Mouse (Mus musculus): Measurements from ENCODE around the gene Tmem191c.
"Not testable (repeated sequence)": the region's sequence is repeated elsewhere in the genome, so short reads cannot be mapped to it uniquely, and the experiment has no call there.

Gene Tmem191c

DNA sequence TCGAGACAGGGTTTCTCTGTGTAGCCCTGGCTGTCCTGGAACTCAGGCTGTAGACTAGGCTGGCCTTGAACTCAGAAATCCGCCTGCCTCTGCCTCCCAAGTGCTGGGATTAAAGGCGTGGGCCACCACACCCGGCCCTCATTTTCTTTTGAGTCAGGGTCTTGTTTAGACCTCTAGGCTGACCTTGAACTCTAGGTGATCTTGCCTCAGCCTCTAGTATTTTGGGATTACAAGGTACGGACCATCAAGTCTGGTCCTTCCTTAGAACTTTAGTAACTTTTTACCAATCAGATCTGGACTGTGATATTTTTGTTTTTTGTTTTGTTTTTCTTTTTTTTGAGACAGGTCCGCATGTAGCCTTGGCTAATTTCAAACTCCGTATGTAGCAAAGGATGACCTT is at the start of gene Tmem191c:
Gene Tmem191c, plus strand, starts transcription at position 357 of the 400 bp plus-strand sequence.
- no peak for DNase-seq

DNA sequence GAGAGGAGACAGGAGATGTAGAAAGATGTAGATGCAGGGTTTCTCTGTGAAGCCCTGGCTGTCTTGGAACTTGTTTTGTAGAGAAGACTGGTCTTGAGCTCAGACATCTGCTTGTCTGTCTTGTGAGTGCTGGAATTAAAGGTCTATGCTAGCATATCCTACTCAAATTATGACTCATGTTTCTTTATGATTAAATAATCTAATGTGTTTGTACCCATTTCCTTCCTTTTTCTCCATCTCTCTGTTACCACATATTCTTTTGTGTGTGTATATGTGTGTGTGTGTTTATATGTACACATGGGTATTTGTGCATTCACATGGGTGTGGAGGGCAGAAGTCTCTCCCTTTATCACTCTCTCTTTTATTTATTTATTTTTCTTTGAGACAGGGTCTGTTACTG is 49.4 kb upstream of the Tmem191c start:
- DNase-seq = no peak

DNA sequence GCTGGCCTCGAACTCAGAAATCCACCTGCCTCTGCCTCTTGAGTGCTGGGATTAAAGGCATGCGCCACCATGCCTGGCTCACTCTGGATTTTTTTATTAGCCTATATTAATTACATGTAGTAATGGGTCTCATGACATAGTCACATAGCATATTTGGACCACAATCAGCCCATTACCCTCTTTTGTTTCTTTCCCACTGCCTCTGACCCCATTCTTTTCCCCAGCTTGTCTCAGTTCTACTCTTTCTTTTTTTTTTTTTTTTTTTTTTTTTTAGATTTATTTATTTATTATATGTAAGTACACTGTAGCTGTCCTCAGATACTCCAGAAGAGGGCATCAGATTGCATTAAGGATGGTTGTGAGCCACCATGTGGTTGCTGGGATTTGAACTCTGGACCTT is 44.4 kb upstream of the Tmem191c start:
- not testable (repeated sequence) for DNase-seq

DNA sequence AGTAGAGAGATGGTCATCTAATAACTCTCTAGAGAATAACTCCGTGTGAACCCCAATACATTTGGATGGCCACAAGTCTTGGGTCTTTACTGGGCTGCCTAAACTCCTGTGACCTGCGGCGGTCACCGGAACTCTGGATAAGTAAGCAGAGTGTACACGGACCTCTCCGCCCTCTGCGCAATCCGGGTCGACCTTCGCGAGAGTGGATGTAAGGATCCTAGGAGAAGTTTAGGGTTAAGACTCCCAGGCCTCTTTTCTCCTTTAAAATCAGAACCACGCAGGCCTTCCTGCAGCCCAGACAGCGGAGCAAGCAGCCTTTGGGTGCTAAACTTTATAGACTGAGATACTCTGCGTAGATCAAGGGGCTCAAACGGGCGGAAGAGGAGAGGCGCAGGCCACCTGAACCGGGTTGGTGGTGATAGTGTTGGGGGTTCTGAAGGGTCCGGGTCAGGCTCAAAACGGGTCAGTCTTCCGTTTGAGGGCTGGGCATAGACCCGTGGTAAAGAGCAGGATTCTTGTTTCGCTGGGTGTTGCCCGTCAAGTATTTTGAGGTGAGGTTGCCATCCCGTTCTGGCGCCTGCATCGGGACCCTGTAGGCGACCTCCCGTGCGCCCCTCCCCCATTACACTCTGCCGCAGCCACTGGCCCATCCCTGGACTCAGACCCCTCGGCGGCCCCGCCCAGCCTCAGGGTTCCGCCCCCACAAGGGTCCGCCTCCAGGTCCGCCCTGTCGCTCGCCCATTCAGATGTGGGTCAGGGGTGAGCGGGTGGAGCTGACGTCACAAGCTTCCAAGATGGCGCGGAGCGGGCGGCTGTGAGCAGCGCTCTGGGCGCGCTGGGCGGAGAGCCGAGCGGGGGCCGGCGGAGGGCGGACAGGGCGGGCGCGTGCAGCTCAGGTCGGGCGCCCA is 42.8 kb upstream of the Tmem191c start, which contains the start of gene Hic2:
Gene Hic2, plus strand, starts transcription at position 779 of the 908 bp plus-strand sequence.
- peak; percentile 94 for DNase-seq

DNA sequence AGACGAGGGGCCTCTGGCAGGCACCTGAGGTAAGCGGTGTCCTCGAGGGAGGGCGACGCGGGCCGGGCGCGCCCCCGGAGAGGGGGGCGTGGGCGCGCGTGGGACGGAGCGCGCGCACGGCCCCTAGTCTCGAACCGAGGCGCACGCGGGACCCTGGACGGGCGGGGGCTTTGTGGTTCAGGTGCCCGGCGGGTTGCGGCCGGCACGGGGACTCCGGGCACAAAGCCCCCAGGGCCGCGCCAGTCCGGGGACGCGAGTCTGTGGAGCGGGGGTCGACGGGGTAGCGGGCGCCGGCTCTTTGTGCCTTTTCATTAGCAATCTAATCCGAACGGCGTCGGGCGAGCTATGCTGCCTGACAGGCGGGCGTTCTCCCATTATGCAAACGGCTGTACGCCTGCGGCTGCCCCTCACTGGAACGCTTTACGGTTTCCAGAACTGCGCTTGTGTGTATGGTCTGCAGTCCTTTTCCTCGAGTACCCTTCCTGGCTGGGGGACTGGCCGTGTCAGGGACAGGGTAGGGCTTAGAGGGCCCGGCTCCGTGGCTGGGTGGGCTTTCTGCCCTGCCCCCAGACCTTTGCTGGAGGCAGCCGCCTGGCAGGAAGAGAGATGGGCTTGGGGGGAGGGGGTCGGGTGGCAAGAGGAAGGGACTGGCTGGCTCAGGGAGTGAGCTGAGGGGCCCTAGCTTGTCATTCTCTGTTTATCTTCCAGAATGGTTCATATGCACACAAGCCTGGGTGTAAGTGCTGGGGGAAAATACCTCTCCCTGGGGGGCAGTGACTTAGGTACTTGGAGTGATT is 42.0 kb upstream of the Tmem191c start:
- DNase-seq = peak; percentile 48

DNA sequence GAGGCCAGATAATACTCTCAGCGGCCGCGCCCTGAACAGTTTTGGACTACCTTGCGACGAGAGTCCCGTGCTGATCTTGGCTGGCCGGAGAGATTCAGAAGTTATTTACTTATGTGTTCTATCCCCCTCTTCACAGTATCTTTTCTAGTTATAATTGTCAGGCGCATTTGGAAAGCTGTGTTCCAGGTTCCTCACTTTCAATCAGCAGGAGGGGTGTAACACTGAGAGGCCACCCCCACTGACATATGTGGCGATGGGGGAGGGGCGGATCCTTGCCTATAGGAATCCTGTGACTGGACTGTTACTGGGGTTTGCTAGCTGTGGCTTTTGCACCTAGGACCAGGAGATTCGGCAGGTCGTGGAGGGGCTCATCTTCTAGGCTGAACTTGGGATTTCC is 41.4 kb upstream of the Tmem191c start:
- DNase-seq = peak; percentile 39

DNA sequence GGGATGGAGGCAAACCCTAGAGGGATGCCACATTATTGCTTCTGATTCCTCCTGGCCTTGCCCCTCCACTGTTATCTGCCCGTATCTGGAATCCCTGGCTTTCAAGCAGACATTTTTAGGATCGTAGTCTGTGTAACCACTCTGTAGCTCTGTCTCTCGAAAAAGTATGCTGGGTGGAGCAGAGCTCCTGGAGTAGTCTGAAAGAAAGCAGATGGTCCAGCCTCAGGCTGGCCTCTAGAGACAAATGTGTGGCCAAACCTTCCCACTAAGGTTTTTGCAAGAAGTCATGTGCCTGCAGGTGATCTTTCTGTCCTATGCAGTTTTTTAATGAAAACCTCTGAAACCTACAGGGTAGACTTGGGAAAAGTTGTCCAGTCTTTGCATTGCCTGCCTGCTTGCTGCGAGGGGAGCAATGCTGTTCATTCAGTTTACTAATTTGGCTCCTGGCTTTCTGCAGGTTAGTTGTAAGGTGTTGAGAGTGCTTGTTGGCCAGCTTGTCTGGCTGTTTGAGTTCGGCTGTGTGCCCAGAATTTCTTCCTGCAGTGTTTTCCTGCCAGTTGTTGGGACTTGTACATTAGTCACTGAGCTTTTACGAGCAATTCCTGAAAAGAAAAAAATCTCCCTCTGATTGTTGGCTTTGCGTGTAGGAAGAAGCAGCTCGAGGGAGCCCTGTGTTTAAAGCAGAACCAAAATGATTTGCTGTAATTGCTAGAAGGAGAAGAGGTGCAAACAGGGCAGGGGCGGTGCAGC is 40.8 kb upstream of the Tmem191c start:
- DNase-seq = peak; percentile 38

DNA sequence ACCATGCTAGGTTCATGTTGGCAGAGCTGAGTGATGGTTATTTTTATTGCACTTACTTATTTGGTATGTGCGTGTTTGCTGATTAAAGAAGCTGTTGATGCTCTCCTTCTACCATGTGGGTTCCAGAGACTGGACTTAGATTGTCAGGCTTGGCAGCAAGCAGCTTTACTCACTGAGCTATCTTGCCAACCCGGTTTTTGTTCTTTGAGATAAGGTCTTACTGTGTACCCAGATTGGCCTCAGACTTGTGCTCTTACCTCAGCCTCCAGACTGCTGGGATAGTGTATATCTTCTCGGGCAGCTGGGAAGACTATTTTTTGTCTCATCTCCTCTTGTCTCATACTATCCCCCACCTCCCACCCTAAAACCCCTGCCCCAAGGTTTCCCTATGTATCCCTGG is 38.2 kb upstream of the Tmem191c start:
- no peak for DNase-seq

DNA sequence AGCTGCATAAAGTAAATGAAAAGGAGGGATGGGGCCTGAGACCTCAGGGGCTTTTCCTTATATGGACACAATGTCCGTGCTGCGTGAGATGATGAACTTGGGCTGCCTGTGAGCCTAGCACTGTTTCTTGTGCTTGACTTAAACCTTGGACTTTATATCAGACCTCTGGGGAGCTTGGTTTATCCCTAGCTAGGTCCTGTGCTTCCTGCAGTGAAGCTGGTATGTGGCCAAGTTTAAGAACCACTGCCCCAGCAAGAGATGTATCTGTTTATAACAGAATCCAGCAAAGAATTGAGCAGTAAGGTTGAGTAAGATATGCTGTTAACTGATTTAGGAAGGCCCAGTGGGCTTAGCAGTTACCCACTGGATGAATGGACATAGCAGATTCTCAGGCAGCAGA is 36.5 kb upstream of the Tmem191c start:
- no peak for DNase-seq

DNA sequence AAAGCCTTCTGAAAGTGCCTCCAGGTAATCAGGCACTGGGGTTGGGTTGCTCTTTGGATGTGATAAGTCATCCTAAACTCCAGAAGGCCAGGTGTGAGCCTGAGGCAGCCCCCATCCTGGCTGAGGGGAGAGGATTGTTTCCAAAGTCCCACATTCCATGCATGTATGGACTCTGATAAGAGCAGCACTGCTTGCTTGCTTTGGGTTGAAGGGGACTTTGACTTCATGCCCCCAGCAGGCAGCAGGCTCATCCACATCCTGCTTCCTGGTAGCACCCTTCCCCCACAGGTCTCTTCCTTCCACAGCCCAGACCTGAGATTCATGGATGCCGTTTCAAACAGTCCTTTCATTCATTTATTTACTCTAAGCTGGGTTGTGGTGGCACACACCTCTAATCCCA is 32.1 kb upstream of the Tmem191c start:
- no peak for DNase-seq

DNA sequence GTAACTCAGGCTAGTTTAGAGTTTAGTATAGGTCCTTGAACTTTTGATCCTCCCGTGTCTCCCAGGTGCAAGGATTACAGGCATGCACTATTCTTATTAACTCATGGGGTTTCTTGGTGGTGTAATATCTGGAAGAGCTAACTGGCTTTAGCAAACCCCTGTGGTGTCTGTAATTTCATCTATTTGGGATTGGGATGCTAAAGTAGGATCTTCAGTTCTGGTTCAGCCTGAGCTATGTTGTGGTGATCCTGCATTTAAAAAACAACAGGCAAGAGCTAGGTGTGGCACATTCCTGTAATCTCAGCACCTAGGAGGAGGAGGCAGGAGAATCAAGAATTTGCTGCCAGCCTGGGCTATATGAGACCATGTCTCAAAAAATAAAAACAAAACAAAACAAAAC is 30.9 kb upstream of the Tmem191c start:
- DNase-seq = no peak

DNA sequence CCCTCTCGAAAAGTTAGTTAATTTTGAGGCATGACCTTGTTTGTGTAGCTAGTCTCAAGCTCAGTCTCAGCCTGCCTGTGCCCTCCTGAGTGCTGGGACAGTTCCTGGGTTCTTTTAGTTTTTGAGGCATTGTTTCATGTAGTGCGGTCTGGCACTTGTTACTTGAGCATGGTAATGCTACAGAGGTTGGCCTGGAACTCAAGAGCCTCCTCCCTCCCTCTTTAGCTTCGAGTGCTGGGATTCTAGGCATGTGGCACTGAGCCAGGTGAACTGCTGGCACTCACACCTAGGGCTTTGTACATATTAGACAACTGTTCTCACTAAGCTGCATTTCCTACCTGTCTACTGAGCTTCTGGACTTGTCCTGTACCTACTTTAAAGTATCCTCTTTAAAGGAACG is 28.1 kb upstream of the Tmem191c start:
- DNase-seq = no peak

DNA sequence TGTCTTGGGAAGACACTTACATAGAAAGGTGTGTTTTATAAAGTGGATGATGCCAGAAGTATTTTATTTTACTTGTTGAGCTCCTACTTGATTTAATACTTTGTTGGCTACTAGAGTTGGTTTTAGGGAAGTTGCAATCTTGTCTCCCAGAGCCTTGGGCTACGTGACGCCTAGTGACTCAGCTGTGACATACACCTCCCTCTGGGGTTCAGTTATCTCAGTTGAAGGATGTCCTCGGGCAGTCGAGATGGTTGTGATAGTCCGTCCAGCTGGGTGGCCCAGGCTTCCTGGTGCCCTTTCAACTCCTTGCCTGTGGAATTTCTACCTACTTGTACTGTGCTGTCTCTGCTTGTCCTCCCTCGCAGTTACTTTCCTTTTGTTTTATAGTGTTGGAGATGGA is 26.7 kb upstream of the Tmem191c start:
- DNase-seq = no peak

DNA sequence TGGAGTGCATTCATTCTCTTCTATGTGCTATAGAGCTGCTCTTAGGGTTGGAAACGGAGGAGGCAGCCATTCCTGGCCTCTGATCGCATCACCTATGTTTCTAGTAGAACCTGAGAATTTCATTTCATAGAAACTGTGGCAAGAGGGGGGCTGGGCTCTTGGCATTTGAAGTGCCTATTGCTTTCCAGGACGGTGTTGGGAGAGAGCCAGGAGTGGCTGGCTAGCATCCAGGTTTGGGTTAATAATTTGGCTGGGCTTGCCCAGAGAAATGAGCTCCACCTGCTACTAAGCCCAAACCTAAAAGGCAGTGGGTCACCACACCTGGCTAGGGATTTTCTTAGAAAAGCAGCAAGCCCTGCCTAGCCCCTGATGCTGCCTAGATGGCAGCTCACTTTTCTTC is 24.3 kb upstream of the Tmem191c start:
- DNase-seq = peak; percentile 74

DNA sequence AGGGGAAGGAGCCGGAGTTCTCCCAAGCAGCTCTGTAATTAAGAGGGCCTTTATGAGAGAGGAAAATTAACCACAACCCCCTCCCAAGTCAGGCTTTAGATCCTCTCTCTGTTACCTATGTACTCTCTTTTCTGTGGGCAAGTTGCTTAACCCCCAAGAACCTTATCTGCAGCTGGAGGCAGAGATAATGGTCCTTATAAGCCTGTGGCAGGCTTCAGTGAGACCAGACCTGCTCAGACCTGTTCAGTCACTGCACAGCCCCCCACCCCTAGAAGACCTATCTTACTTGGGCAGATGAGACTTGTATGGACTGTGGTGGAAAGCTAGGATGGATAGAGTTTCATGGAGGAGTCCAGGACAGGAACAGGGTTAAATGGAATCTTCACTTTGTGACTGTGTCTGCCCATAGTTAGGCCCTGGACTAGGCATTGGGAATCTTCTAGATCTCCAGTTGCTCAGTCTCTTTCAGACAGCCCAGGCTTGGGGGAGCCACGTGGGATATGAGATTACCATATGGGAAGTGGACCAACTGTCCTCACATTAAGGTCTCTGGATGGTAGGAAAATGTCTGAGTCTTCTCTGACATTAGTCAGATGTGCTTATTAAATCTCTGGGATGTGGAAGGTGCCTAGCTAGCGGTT is 23.7 kb upstream of the Tmem191c start:
- DNase-seq = no peak

DNA sequence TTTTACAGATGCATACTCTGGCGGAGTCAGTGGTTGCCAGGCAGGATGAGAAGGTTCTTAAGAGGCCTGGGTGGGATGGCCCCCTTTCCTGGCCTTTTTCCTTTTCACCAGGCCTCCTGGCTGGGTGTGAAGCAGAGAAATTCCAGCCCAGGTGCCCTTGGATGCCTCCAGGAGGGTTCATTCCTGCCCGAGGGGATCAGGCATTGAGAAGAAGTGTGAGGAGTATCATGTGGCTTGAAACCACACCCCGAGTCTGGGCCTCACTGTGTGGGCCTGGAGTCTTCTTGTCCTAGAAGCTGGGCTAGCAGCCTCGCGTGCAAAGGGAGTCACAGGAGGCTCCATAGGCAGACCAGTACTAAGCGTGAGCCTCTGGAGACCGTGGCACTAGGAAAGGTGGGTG is 23.0 kb upstream of the Tmem191c start:
- no peak for DNase-seq

DNA sequence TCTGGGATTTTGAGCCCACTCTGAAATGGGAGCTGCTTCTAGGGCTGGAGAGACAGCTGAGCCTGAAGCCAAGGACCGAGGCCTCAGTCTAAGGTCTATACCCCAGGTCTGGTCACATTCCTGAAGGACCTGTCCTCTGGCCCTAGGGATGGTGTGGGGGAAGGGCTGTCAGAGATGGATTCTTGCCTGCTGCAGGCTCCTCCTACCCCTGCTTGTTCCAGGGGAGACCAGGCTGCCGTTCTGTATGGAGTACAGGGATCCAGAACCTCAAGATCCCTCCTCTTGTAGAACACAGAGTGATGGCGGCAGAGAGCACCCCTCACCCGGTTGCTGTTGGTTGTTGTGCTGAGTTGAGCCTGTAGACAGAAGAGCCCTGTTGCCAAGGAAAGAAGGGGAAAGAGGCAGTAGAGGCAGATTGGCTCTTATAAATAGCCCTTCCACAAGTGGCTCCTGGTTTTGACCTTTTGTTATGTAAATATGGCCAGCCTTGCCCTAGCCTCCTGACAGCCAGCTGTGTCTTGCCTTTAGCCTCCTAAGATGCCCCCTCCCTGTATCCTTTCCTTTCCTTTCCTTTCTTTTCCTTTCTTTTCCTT is 21.8 kb upstream of the Tmem191c start:
- no peak for DNase-seq

DNA sequence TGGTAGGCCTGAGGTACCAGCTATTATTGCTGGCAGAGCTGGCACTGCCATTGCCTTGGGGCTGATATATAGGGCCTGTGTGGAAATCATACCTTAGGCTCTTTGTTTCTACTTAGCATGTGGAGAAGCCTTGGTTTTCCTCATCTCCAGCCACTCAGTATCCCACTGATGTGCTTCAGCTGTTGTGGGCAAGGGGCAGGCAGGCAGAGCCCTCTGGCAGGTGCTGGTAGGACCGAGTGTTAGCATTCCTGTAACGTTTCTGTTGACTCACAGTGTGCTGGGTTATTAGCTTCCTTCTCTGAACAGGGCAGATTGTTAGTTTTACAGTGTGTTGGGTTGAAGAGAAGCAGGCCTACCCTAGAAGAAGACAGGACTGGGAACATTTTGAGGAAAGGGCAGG is 20.6 kb upstream of the Tmem191c start:
- DNase-seq = no peak

DNA sequence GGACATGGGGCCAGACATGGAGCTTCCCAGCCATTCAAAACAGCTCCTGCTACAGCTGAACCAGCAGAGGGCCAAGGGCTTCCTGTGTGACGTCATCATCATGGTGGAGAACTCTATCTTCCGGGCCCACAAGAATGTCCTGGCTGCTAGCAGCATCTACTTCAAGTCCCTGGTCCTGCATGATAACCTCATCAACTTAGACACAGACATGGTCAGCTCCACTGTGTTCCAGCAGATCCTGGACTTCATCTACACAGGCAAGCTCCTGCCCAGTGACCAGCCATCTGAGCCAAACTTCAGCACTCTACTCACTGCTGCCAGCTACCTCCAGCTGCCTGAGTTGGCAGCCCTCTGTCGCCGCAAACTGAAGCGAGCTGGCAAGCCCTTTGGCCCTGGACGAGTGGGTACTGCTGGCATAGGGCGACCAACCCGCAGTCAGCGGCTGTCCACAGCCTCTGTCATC is 18.5 kb upstream of the Tmem191c start:
- no peak for DNase-seq

DNA sequence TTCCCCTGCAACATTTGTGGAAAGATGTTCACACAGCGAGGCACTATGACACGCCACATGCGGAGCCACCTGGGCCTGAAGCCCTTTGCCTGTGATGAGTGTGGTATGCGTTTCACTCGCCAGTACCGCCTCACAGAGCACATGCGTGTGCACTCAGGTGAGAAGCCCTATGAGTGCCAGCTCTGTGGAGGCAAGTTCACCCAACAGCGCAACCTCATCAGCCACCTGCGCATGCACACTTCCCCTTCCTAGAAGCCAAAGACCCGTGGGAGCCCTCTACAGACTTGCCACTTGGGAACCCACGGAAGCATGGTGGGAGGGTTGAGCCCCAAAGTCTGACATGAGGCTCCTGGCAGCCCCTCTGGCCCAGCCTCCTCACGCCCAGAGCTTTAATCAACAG is 17.0 kb upstream of the Tmem191c start:
- DNase-seq = no peak

DNA sequence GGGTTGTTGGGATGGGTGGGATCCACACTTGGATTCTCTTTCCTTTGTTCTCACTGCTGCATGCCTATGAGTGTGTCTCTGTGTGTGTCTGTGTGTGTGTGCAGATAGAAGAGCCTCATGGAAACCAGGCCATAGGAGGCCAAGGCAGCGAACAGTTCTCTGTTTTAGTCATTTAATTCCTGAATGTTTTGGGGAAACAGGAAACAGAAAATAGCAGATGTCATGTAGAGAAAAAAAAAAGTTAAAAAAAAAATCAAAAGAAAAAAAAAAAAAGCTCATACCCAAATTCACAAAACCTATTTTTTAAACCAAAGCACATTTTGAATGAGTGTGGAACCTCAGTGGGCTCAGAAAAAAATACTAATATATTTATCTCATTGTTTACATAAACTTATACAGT is 14.5 kb upstream of the Tmem191c start:
- no peak for DNase-seq

DNA sequence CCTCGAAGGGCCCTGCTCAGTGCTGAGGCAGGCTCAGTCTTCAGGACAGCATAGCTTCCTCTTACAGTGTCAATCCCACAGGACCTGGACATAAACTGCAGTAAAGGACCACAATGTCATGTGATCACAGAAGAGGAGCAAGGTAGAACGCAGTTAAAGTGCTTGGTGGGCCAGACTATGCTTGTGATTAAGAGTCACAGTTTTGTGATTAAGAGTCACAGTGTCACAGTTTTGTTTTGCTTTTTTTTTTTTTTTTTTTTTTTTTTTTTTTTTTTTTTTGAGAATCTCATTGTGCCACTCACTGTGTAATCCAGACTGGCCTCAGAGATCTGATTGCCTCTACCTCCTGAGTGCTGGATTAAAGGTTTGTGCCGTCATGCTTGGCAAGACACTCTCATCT is 9.8 kb upstream of the Tmem191c start:
- no peak for DNase-seq
